Mouse (Mus musculus) midbrain, embryonic 14.5 days (tissue): ENCODE data around the gene Gm9999. TPM values are rescaled to one million over a fixed set of nuclear protein-coding genes. Genes with fewer than 3 reads are reported as not detected.

Source experiments
- ATAC-seq: fragments of 200-750 bp; cut with Nextera tagmentation; 2 replicates; pipeline ENCODE4 v1.8.0; 2017; ENCODE audit warnings: moderate number of reproducible peaks, moderate library complexity; ENCODE audit not compliant: low FRiP score, low TSS enrichment
- DNase-seq: peaks from one replicate; pipeline ENCODE4 v3.0.0-alpha.2; 2015
- H3K27ac ChIP-seq: fragments of 300-500 bp; sonication (generic); replicated peaks from 2 replicates; pipeline ENCODE4 v1.5.1; 2014; ENCODE audit warnings: mild to moderate bottlenecking, low read depth, low read length, moderate library complexity
- H3K27me3 ChIP-seq: fragments of 300-500 bp; sonication (generic); 2 replicates; pipeline ENCODE4 v1.6.1; 2014; ENCODE audit warnings: low read length, control low read depth, mixed read lengths; ENCODE audit not compliant: control insufficient read depth, insufficient read depth
- H3K36me3 ChIP-seq: fragments of 300-500 bp; sonication (generic); 2 replicates; pipeline ENCODE4 v1.6.1; 2014; ENCODE audit warnings: low read length, control low read depth; ENCODE audit not compliant: control insufficient read depth, insufficient read depth
- H3K4me1 ChIP-seq: fragments of 300-500 bp; sonication (generic); 2 replicates; pipeline ENCODE4 v1.6.1; 2014; ENCODE audit warnings: mild to moderate bottlenecking, antibody characterized with exemption, low read length, control low read depth; ENCODE audit not compliant: control insufficient read depth, insufficient read depth
- H3K4me2 ChIP-seq: fragments of 300-500 bp; sonication (generic); 2 replicates; pipeline ENCODE4 v1.6.1; 2014; ENCODE audit warnings: mild to moderate bottlenecking, low read length, moderate library complexity
- H3K4me3 ChIP-seq: fragments of 300-500 bp; sonication (generic); replicated peaks from 2 replicates; pipeline ENCODE4 v1.5.1; 2014; ENCODE audit warnings: low read depth, low read length
- H3K9ac ChIP-seq: fragments of 300-500 bp; sonication (generic); replicated peaks from 2 replicates; pipeline ENCODE4 v1.6.1; 2014; ENCODE audit warnings: mild to moderate bottlenecking, low read length, moderate library complexity
- H3K9me3 ChIP-seq: fragments of 300-500 bp; sonication (generic); 2 replicates; pipeline ENCODE4 v1.6.1; 2016; ENCODE audit warnings: low read length, control low read depth, mixed read lengths; ENCODE audit not compliant: control insufficient read depth
- WGBS: fragments of 180-500 bp; shearing (Covaris S2); extraction: QIAGEN DNeasy Blood & Tissue Kit; methylation state at CpG from one replicate; pipeline ENCODE4 v1.1.7; 2014; 5-methylcytosine and 5-hydroxymethylcytosine counted together
- polyA plus RNA-seq: library from polyadenylated mRNA; unstranded; fragments of >200 nt; fragmentation: Nextera tagmentation; extraction: Ambion mirVana; gene quantifications from 2 replicates; pipeline ENCODE4 v1.2.1, GENCODE M21; 2014

The Gm9999 gene
- not detected in 2 replicates for polyA plus RNA-seq

- Histone ChIP-seq H3K4me3 (no peak within 1 kb of the TSS), H3K27ac (no peak within 1 kb of the TSS), H3K4me2 (no peak within 1 kb of the TSS), H3K4me1 (no peaks in the 10 kb centered on the region), H3K27me3 (no peaks in the 10 kb centered on the region), H3K36me3 (no peaks in the 10 kb centered on the region), H3K9me3 (no peaks in the 10 kb centered on the region), H3K9ac (no peak within 1 kb of the TSS)
- no peak for ATAC-seq
- 98% methylated on average over 3 of the region's 3 CpGs for WGBS
- DNase-seq: no peak
These were observed at the start of gene Gm9999 for GRCm38 (mm10) chr7:46983280-46983679. TSS of gene Gm9999 (plus strand) at chr7:46983580.

- 91% methylated on average over 8 of the region's 8 CpGs for WGBS
- Histone ChIP-seq H3K36me3 (peaks cover 50% of the 10 kb centered on the region), H3K27me3 (no peaks in the 10 kb centered on the region), H3K4me1 (no peaks in the 10 kb centered on the region), H3K4me2 (no peak overlapping the region), H3K4me3 (no peak overlapping the region), H3K9ac (no peak overlapping the region), H3K27ac (no peak overlapping the region), H3K9me3 (no peaks in the 10 kb centered on the region)
- no peak for ATAC-seq
- DNase-seq: no peak
These were observed 48.6 kb upstream of the Gm9999 start for GRCm38 (mm10) chr7:46934788-46935187.

- no peak overlapping the region for H3K4me3 ChIP-seq
- no peaks in the 10 kb centered on the region for H3K27me3 ChIP-seq
- peaks cover 51% of the 10 kb centered on the region for H3K36me3 ChIP-seq
- 57% methylated on average over 4 of the region's 4 CpGs for WGBS
- no peak overlapping the region for H3K9ac ChIP-seq
- no peak overlapping the region for H3K4me2 ChIP-seq
- DNase-seq (peak; percentile 75), ATAC-seq (no peak)
- no peaks in the 10 kb centered on the region for H3K4me1 ChIP-seq
- H3K9me3 ChIP-seq: no peaks in the 10 kb centered on the region
- no peak overlapping the region for H3K27ac ChIP-seq
These were observed 47.5 kb upstream of the Gm9999 start for GRCm38 (mm10) chr7:46935847-46936246.

- Histone ChIP-seq H3K36me3 (peaks cover 22% of the 10 kb centered on the region), H3K9me3 (no peaks in the 10 kb centered on the region), H3K27me3 (no peaks in the 10 kb centered on the region), H3K4me3 (peak within 1 kb of the TSS; percentile 64), H3K27ac (no peak within 1 kb of the TSS), H3K9ac (peak within 1 kb of the TSS; percentile 79), H3K4me2 (peak within 1 kb of the TSS; percentile 85), H3K4me1 (peaks cover 8% of the 10 kb centered on the region; the same call in 1 of the 2 replicates)
- DNase-seq (peak; percentile 95), ATAC-seq (peak; percentile 88)
- WGBS: 1% methylated on average over 51 of the region's 51 CpGs
These were observed 25.3 kb upstream of the Gm9999 start, which contains the start of gene Uevld for GRCm38 (mm10) chr7:46957831-46958691. TSS of gene Uevld (minus strand) at chr7:46958527.

- no peak for ATAC-seq
- H3K36me3 ChIP-seq: peaks cover 14% of the 10 kb centered on the region
- H3K27ac ChIP-seq: no peak overlapping the region
These were observed 24.5 kb upstream of the Gm9999 start for GRCm38 (mm10) chr7:46958853-46959252.

GRCm38 (mm10) chr7:46960991-46961390 is 22.4 kb upstream of the Gm9999 start:
- WGBS: 71% methylated on average over 3 of the region's 3 CpGs
- no peak for DNase-seq
- Histone ChIP-seq H3K36me3 (no peaks in the 10 kb centered on the region), H3K27ac (no peak overlapping the region), H3K9ac (no peak overlapping the region), H3K4me2 (no peak overlapping the region), H3K4me3 (no peak overlapping the region), H3K9me3 (no peaks in the 10 kb centered on the region), H3K27me3 (no peaks in the 10 kb centered on the region), H3K4me1 (peaks cover 8% of the 10 kb centered on the region; the same call in 1 of the 2 replicates)
- no peak for ATAC-seq

More at GRCm38 (mm10) chr7:46958853-46959252, 24.5 kb upstream of the Gm9999 start:
- Histone ChIP-seq H3K4me2 (peak overlapping the region; percentile 85), H3K27me3 (no peaks in the 10 kb centered on the region), H3K4me1 (peaks cover 8% of the 10 kb centered on the region; the same call in 1 of the 2 replicates), H3K9ac (peak overlapping the region; percentile 79), H3K9me3 (no peaks in the 10 kb centered on the region), H3K4me3 (peak overlapping the region; percentile 64)
- peak; percentile 15 for DNase-seq
- 18% methylated on average over 9 of the region's 9 CpGs for WGBS

- Histone ChIP-seq H3K27ac (no peak overlapping the region), H3K9me3 (no peaks in the 10 kb centered on the region), H3K4me3 (no peak overlapping the region), H3K36me3 (no peaks in the 10 kb centered on the region), H3K4me1 (peaks cover 8% of the 10 kb centered on the region; the same call in 1 of the 2 replicates), H3K27me3 (no peaks in the 10 kb centered on the region), H3K4me2 (no peak overlapping the region), H3K9ac (no peak overlapping the region)
- ATAC-seq (no peak), DNase-seq (peak; percentile 15)
These were observed 21.2 kb upstream of the Gm9999 start for GRCm38 (mm10) chr7:46962132-46962531.

- DNase-seq: peak; percentile 92
- no peaks in the 10 kb centered on the region for H3K27me3 ChIP-seq
- H3K4me3 ChIP-seq: no peak overlapping the region
- H3K27ac ChIP-seq: no peak overlapping the region
- H3K4me1 ChIP-seq: 0 out of 2 replicates have a peak, but pooled peaks cover 3% of the 10 kb centered on the region
- peak overlapping the region; percentile 24; the same call in 1 of the 2 replicates for H3K4me2 ChIP-seq
- H3K9ac ChIP-seq: no peak overlapping the region
- H3K36me3 ChIP-seq: no peaks in the 10 kb centered on the region
- 2% methylated on average over 9 of the region's 9 CpGs for WGBS
- ATAC-seq: peak; percentile 75
- H3K9me3 ChIP-seq: no peaks in the 10 kb centered on the region
These were observed 20.4 kb upstream of the Gm9999 start for GRCm38 (mm10) chr7:46962806-46963618.
